Mouse (Mus musculus): ENCODE measurements at regions not wholly inside any gene's neighbourhood (a gene's known extent, or its start where the extent isn't known, plus 50 kb on each side); places are given as distances from the start of the nearest gene placed in this dataset.

DNA sequence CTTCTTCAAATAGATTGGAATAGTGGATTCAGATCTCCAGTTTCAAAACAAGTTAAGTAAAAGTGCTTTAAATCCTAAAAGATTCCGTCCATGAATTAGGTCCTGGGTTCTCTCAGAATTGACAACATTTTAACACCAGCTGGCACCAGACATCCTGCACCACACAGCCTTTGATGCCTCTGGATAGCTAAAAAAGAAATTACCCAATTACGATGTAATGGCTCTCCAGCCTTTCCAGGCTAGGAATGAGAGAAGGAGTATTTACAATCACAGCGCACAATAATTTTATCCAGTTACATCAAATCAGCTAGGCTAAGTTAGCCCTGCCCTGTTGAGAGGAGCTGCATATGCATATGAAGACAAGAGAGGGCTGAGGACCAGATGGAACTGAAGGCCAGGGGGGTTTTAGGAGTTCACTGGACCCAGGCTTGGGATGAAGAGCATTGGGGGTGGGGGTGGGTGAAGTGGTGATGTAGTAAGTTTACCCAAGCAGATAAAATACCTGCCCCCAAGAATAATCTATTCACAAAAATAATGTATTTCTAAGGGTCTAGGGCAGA lies 455.8 kb upstream of the Tle4 start:
- DNase-seq (ENCODE audit: extremely low read depth, low read depth), result no peak

DNA sequence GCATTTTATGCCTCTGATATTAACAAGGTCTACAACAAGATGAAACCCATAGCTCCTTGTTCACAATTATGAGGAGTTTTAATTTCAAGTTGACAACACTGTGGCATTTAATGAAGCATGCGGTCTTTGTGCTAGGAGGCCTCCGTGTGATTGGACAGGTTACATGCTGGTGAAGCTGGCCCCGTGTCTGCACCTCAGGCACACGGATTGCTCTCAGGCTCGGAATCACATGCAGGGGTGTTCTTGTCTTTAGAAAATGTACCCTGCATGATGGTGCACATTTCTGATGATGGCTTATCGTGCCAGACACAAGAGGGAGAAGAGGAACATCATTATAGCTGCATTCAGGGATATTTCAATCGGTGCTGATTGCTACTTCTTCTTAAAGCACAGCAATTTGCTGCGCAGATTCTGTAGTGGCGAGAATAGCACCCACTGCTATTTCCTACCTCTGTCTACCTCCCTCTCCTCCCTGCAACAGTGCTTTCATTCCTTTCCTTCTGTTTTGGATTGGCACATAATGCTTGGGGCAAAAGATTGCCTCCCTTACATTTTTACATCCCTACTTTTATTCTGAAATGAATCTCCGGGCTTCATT lies 454.9 kb upstream of the Tle4 start:
- DNase-seq (ENCODE audit: extremely low read depth, low read depth), result no peak

GRCm38 (mm10) chr19:15047896-15048295 lies 450.0 kb upstream of the Tle4 start:
- DNase-seq (ENCODE audit: extremely low read depth, low read depth), result no peak

GRCm38 (mm10) chr19:15047306-15047868 lies 449.5 kb upstream of the Tle4 start:
- DNase-seq (ENCODE audit: extremely low read depth, low read depth), result no peak

DNA sequence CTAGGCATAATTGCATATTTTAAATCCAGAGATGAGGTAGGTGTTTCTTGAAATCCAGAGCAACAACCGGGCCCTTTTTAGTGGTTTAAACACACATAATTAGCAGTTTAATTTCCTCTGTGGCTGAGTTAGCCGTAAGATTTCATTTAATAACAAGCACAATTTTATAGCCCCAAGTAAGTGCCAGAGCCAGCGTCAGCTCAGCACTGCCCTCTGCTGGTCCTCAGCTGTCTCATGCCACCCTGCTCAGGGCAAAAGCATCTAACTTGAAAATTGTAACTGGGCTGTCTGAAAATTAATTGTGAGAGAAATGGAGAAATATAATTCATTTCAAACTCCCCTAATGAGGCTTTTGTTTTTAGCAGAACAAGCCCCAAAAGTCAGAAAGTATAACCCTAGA lies 437.7 kb upstream of the Tle4 start:
- DNase-seq (ENCODE audit: extremely low read depth, low read depth), result peak; percentile 9

DNA sequence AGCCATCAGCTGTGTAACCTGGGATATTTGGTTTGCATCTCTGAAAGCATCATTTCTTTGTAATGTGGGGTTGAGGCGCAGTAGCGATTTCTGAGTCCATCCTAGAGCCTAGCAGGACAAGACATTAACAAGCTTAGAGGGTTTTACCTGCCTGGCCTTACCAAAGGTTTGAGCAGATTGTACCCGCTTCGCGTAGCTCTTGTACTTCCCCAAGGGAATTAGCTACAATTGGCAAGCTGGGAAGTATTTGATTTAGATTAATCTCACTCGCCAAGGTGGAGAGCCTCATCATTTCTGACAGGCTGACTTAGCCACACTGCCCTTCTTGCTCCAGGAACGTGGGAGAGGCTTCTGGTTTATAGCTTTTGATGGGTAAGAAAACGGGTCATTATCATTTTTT lies 436.1 kb upstream of the Tle4 start:
- no peak for DNase-seq (ENCODE audit: extremely low read depth, low read depth)

DNA sequence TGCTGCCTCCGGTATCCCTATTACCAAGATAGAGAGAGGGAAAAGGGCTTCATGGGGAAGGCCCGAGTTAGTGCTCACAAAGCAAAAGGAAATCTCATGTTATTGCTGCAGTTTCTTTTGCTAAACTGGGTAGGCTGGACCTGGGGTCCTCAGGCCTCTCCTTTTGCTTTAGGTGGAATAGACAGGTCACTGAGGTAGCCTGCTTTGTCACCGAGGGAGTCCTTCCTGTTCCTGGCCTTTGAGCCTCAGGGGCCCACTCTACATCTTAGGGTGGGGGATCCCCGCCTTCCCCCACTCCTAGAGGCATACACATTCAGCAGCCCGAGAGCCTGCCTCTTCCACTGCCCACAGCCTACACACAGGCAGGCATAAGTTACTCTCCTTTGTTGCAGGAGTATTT lies 435.5 kb upstream of the Tle4 start:
- no peak for DNase-seq (ENCODE audit: extremely low read depth, low read depth)

- DNase-seq (ENCODE audit: extremely low read depth, low read depth), result no peak
Measured at GRCm38 (mm10) chr19:15032297-15032947, 434.6 kb upstream of the Tle4 start.

DNA sequence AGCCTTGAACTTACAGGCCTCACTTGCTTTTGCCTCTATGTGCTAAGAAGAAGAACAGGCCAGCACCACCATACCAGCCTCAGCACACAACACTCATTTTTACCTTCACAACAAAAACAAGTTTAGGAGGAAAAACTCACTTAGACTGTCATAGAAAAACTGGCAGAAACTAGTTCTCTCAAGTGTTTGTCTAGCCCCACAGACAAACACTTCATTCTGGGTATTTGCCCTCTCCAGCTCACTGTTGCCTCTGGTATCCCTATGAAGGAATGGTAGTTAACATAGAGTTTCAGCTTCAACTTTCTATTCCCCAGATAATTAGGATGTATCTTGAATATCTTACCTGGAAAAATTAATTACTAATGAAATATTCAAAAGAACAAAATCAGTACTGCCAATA lies 433.6 kb upstream of the Tle4 start:
- DNase-seq (ENCODE audit: extremely low read depth, low read depth), result no peak

DNA sequence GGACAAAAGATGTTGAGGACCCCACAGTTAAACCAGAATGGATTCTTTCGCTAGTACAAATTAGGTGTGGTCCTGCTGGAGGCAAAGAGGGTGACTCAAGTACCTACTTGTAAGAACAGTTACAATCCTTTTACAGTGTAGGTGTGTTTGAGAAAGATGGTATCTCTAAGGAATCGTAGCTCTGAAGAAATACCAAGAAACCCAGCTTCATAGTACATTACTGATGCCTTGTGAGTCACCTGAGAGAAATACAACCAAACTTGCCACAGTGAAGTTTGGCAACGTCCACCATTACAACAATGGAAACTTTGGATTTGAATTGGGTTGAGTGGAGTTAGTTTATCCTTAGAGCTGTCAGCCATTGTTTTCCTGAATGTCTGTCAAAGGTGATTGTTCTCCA lies 405.7 kb upstream of the Tle4 start:
- no peak for DNase-seq (ENCODE audit: extremely low read depth, low read depth)

- no peak for DNase-seq (ENCODE audit: extremely low read depth, low read depth)
Measured at GRCm38 (mm10) chr19:14993344-14993743, 395.5 kb upstream of the Tle4 start.

DNA sequence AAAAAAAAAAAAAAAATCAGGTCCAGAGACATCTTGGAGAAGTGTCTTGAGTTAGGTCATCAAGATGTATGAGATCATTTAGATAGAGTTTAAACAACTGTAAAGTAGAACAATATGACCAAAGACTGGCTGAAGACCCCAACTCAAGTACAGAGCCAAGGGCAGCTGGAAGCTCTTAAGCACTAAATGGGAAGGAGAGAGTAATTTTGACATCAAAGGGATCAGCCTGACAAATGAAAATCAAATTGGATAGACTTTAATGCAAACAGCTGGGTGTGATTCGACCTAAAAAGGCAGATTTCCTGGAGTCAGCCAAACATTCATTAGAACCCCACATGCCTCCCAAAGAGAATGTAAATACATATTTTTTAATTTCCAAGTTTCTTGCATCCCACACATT lies 372.3 kb upstream of the Tle4 start:
- DNase-seq (ENCODE audit: extremely low read depth, low read depth), result no peak

DNA sequence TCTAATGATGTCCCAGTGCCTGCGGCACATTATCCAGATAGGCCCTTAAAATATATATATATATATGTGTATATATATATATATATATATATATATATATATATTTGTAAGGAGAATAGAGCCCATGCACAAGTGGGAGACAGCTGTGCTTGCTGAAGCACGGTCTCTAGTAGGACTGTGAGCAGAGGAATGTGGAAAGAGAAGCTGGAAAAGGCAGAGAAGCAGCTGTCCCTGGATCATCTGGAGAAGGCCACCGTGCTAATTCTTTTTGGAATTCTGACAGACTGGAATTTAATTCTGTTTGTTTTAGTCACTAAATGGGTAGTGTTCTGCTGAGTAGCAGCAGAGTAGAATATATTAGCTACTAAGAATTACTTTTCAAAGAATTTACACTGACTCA lies 370.4 kb upstream of the Tle4 start:
- DNase-seq (ENCODE audit: extremely low read depth, low read depth), result no peak

DNA sequence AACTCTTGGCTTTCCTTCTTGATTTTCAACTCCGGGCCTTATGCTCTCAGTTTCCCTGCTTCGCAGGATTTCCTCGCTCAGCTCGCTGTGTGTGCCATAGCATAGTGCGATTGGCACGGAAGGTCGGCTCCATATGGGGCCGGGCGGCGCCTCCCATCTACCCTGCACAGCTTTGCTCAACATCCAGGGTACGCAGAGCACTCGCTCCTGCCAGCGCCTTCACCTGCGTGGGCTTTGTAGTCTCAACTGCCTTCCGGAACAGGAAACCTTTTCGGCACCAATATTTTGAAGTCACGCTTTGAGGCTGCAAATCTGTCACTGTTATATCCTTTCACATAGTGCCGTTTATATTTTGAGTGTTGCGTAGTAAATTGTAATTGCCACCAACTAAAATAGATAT lies 359.9 kb upstream of the Tle4 start:
- no peak for DNase-seq (ENCODE audit: extremely low read depth, low read depth)

DNA sequence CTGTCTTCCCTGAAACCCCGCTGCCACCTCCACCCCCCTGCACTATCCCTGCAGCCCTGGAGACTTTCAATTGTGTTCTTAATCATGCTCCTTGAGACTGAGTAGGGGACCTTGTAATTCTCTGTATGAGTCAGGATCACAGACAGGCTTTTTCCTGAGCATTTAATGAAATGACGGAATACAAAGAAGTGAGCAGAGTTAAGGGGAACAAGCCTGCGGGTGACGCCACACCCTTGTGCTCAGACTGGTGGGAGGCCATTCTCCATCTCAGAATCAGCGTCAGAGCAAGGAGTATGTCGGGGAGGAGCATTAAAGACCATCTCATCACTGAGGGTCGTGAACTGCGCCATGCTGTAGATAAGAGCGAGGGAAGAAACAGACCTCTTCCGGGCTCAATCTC lies 359.3 kb upstream of the Tle4 start:
- DNase-seq (ENCODE audit: extremely low read depth, low read depth), result no peak

GRCm38 (mm10) chr19:14956392-14956791 lies 358.5 kb upstream of the Tle4 start:
- no peak for DNase-seq (ENCODE audit: extremely low read depth, low read depth)

DNA sequence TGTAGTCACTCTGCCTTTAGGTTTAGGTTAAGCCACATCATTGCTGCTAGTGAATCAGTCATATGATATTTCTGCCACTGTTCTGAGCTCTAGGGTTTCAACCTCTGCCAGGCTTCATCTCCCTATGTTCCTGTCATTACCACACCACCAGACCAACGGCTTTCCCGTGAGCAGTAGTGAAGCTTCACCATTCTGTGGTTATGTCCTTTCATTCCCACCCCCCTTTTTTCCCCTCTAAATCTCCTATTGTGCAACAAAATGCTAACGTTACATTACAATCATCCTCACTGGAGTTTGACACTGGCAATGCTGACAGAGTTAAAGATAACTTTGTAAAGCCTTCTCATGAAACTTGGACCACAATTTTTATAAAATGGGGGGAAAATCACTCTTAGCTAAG lies 358.1 kb upstream of the Tle4 start:
- no peak for DNase-seq (ENCODE audit: extremely low read depth, low read depth)

- no peak for DNase-seq (ENCODE audit: extremely low read depth, low read depth)
Measured at GRCm38 (mm10) chr19:14940207-14940952, 342.5 kb upstream of the Tle4 start.

DNA sequence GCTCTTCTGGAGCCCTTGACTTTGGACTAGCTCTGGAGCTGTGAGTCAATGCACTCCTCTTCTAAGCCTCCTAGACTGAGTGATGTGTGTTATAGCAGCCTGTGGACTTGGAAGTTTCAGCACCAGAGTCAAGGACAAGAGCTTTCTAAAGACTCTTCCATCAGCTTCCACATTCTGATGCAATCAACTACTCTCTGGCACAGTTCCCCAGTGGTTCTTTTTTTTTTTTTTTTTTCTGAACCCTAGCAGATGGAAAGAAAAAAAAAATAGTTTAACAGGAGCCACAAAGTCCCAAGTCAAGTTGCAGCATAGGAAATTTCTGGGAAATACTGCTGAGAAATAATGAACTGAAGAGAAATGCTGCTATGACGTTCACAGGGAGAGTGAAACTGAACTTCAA lies 324.4 kb upstream of the Tle4 start:
- no peak for DNase-seq (ENCODE audit: extremely low read depth, low read depth)

GRCm38 (mm10) chr19:14911056-14911850 lies 313.4 kb upstream of the Tle4 start:
- no peak for DNase-seq (ENCODE audit: extremely low read depth, low read depth)

GRCm38 (mm10) chr19:14894875-14895274 lies 297.0 kb upstream of the Tle4 start:
- no peak for DNase-seq (ENCODE audit: extremely low read depth, low read depth)
